Mouse (Mus musculus): ENCODE measurements around the gene Gm17720. TPM values are rescaled to one million over a fixed set of nuclear protein-coding genes. Genes with fewer than 3 reads are reported as not detected.

Gm17720 gene
- total and polyA plus RNA-seq, 2 experiments from 2014 or later, result not detected

DNA sequence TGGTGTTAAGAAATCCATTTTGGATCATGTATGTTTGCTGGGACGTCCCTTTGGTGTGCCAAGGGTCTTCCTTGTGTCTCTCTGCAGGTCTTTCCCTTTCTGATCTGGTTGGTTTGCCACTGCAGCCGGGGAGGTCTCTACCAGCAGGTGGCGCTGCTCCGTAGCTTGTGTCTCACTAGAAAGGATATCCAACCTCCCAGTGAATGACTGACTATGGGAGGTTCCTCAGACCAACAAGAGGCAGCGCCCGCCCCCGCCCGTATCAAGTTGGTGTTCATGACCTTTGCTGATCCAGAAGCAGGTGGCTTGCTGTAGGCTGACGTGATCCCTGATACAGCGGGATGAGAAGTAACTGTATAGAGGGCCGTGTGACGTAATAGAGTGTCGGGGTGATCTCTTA, 28.0 kb upstream of the Gm17720 start:
- peak; percentile 81 for TF ChIP-seq CTCF (IDR thresholded peaks at IDR 0.05; ENCODE audit: low read depth)
- no peak for TF ChIP-seq EP300 (IDR thresholded peaks at IDR 0.05; ENCODE audit: low read depth)
- no peak overlapping the region for H3K4me2 ChIP-seq (ENCODE audit: low read depth, low read length)
- no peak overlapping the region for H3K4me3 ChIP-seq (ENCODE audit: low read depth, low read length)
- H3K27ac ChIP-seq (ENCODE audit: low read depth), result no peak overlapping the region
- DNase-seq (ENCODE audit: low spot score) (peak; percentile 57), ATAC-seq (ENCODE audit: insufficient read depth, low read depth) (no peak; the same call in 1 of the 2 replicates)
- H3K9me3 ChIP-seq (replicated peaks; ENCODE audit: control insufficient read depth, low read length), result no peaks in the 10 kb centered on the region
- H3K4me1 ChIP-seq (ENCODE audit: control insufficient read depth, insufficient read depth), result no peaks in the 10 kb centered on the region
- H3K9ac ChIP-seq (replicated peaks; ENCODE audit: low read depth, low read length), result no peak overlapping the region
- H3K36me3 ChIP-seq (replicated peaks; ENCODE audit: control insufficient read depth, insufficient read depth, low read length), result no peaks in the 10 kb centered on the region
- 19% methylated on average over 13 of the region's 13 CpGs for WGBS
- no peaks in the 10 kb centered on the region for H3K27me3 ChIP-seq (ENCODE audit: control insufficient read depth, insufficient read depth, low read length)

DNA sequence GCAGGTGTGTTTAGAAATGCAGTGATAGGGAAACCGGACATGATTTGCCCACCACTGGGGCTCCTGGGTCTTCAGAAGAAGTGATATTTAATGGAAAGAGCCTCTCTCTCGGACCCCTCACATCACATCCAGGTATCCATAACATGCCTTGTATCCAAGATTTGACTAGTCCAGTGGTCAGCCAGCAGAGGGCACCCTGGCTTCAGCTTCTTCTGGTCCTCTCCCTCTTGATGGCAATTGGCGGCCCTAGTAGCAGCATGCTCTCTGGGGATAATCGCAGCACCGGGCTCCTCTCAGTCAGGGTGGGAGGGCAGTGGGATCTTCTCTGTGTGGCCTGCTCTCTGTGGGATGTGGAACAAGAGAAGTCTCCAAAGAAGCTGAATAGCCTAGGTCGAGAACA, 17.2 kb upstream of the Gm17720 start:
- no peaks in the 10 kb centered on the region for H3K4me1 ChIP-seq (ENCODE audit: control insufficient read depth, insufficient read depth)
- H3K27ac ChIP-seq (ENCODE audit: low read depth), result no peak overlapping the region
- H3K4me3 ChIP-seq (ENCODE audit: low read depth, low read length), result no peak overlapping the region
- no peak overlapping the region for H3K4me2 ChIP-seq (ENCODE audit: low read depth, low read length)
- H3K9ac ChIP-seq (replicated peaks; ENCODE audit: low read depth, low read length), result no peak overlapping the region
- 40% methylated on average over 6 of the region's 6 CpGs for WGBS
- ATAC-seq (ENCODE audit: insufficient read depth, low read depth), result no peak
- no peaks in the 10 kb centered on the region for H3K27me3 ChIP-seq (ENCODE audit: control insufficient read depth, insufficient read depth, low read length)
- DNase-seq (ENCODE audit: low spot score), result no peak
- H3K36me3 ChIP-seq (replicated peaks; ENCODE audit: control insufficient read depth, insufficient read depth, low read length), result no peaks in the 10 kb centered on the region
- no peaks in the 10 kb centered on the region for H3K9me3 ChIP-seq (replicated peaks; ENCODE audit: control insufficient read depth, low read length)
- TF ChIP-seq CTCF (IDR thresholded peaks at IDR 0.05; ENCODE audit: low read depth) (peak; percentile 44), EP300 (IDR thresholded peaks at IDR 0.05; ENCODE audit: low read depth) (no peak)

DNA sequence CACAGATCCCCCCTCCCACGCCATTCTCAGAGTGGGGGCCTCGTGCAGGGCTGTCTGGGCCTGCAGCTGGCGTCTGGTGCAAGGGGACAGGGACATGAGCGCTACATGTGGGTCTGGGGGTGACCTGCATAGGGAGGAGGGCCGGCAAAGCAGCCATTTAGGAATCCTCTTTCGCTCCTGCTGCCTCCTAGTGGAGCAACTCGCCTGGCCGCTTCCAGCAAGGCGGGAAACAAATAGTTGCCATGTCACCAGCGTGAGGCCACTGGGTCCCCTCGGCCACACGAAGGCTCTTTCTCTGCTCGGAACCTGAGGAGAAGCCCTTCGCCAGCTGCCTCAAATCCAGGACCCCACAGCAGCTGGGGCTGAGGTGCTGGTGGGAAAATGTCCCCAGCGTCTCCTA, 877 bp downstream of the Gm17720 start:
- TF ChIP-seq CTCF (IDR thresholded peaks at IDR 0.05; ENCODE audit: low read depth) (no peak), EP300 (IDR thresholded peaks at IDR 0.05; ENCODE audit: low read depth) (no peak)
- ATAC-seq (ENCODE audit: insufficient read depth, low read depth), result no peak
- no peak overlapping the region for H3K4me3 ChIP-seq (ENCODE audit: low read depth, low read length)
- H3K27me3 ChIP-seq (ENCODE audit: control insufficient read depth, insufficient read depth, low read length), result 0 out of 2 replicates have a peak, but pooled peaks cover 2% of the 10 kb centered on the region
- H3K9ac ChIP-seq (replicated peaks; ENCODE audit: low read depth, low read length), result no peak overlapping the region
- no peak overlapping the region for H3K27ac ChIP-seq (ENCODE audit: low read depth)
- no peaks in the 10 kb centered on the region for H3K9me3 ChIP-seq (replicated peaks; ENCODE audit: control insufficient read depth, low read length)
- 83% methylated on average over 15 of the region's 15 CpGs for WGBS
- H3K4me1 ChIP-seq (ENCODE audit: control insufficient read depth, insufficient read depth), result no peaks in the 10 kb centered on the region
- DNase-seq (ENCODE audit: low spot score), result no peak
- H3K4me2 ChIP-seq (ENCODE audit: low read depth, low read length), result no peak overlapping the region
- no peaks in the 10 kb centered on the region for H3K36me3 ChIP-seq (replicated peaks; ENCODE audit: control insufficient read depth, insufficient read depth, low read length)

DNA sequence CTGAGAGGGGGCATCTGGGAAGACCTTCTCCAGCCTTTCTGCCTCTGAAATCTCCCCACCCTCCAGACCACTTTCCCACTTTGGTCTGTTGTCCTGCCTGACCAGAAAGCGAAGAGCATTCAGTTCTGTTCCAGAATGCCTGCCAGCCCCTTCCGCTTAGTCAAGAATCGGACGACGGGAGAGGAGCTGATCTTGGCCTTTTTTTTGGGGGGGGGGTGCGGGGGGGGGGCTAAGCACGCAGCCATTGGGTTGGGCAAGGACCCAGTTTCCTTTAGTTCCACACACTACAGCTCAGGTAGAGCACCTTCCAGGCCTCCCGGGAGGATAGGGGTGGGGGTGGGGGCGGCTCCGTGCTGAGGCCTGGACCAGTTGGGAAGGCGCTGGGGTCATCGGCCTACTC, 1.6 kb downstream of the Gm17720 start, which contains the start of gene Gm21964:
TSS of gene Gm21964 (plus strand) at position 301 of the 400 bp plus-strand sequence.
- DNase-seq (ENCODE audit: low spot score), result no peak
- Histone ChIP-seq H3K4me1 (ENCODE audit: control insufficient read depth, insufficient read depth) (no peaks in the 10 kb centered on the region), H3K36me3 (replicated peaks; ENCODE audit: control insufficient read depth, insufficient read depth, low read length) (no peaks in the 10 kb centered on the region), H3K4me2 (ENCODE audit: low read depth, low read length) (no peak within 1 kb of the TSS), H3K27me3 (ENCODE audit: control insufficient read depth, insufficient read depth, low read length) (0 out of 2 replicates have a peak, but pooled peaks cover 2% of the 10 kb centered on the region), H3K9ac (replicated peaks; ENCODE audit: low read depth, low read length) (no peak within 1 kb of the TSS), H3K27ac (ENCODE audit: low read depth) (no peak within 1 kb of the TSS), H3K4me3 (ENCODE audit: low read depth, low read length) (no peak within 1 kb of the TSS), H3K9me3 (replicated peaks; ENCODE audit: control insufficient read depth, low read length) (no peaks in the 10 kb centered on the region)
- TF ChIP-seq CTCF (IDR thresholded peaks at IDR 0.05; ENCODE audit: low read depth) (no peak), EP300 (IDR thresholded peaks at IDR 0.05; ENCODE audit: low read depth) (no peak)
- WGBS, result 80% methylated on average over 12 of the region's 12 CpGs
- no peak for ATAC-seq (ENCODE audit: insufficient read depth, low read depth)

DNA sequence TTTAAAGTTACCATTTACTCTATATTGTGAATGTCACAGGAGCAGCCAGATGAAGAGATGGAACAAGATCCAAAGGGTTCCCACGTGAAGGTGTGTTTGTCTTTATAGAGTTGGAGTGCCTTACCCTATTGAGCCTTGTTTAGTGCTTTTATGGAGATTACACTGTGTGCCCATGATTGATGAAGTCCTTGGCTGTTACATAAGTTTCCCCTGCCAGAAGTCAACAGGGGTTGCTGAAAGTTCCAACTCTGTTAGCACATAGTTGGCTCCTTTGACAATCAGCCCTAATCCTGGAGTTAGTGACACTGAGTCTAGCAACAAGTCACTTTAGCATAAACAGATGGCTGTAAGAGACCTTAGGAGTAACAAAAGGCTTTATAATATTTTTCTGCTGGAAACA, 10.7 kb downstream of the Gm17720 start:
- Histone ChIP-seq H3K27me3 (ENCODE audit: control insufficient read depth, insufficient read depth, low read length) (0 out of 2 replicates have a peak, but pooled peaks cover 7% of the 10 kb centered on the region), H3K4me3 (ENCODE audit: low read depth, low read length) (no peak overlapping the region), H3K27ac (ENCODE audit: low read depth) (no peak overlapping the region), H3K9ac (replicated peaks; ENCODE audit: low read depth, low read length) (no peak overlapping the region), H3K4me2 (ENCODE audit: low read depth, low read length) (no peak overlapping the region), H3K36me3 (replicated peaks; ENCODE audit: control insufficient read depth, insufficient read depth, low read length) (peaks cover 24% of the 10 kb centered on the region), H3K4me1 (ENCODE audit: control insufficient read depth, insufficient read depth) (no peaks in the 10 kb centered on the region), H3K9me3 (replicated peaks; ENCODE audit: control insufficient read depth, low read length) (0 out of 2 replicates have a peak, but pooled peaks cover 14% of the 10 kb centered on the region)
- ATAC-seq (ENCODE audit: insufficient read depth, low read depth), result no peak
- WGBS, result 56% methylated on average over 1 of the region's 1 CpGs
- DNase-seq (ENCODE audit: low spot score), result no peak
- TF ChIP-seq CTCF (IDR thresholded peaks at IDR 0.05; ENCODE audit: low read depth) (no peak), EP300 (IDR thresholded peaks at IDR 0.05; ENCODE audit: low read depth) (no peak)
